ENCODE assay signal across 30 mouse cellular contexts in the genomic region with DNA sequence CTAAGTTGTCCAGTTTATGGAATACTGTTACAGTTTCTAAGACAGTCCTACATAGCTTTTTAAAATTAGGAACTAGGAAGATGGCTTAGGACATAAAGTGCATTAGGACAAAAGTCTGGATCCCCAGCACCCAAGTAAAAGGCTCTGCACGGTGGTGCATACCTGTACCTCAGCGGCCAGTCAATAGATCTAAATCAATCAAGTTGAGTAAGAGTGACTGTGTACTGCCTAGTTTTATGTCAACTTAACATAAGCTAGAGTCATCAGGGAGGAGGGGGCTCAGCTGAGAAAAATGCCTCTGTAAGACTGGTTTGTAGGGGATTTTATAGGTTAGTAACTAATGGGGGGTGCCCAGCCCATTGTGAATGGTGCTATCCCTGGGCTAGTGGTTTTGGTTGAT. TPM values are rescaled to one million over a fixed set of nuclear protein-coding genes. Genes with fewer than 3 reads are reported as not detected.
DNase-seq lines count a peak whose midpoint lies in the region; ATAC-seq and TF ChIP-seq lines count a peak whose summit lies in the region.
"Had no signal": no experiment of that assay in that cellular context is flagged by ENCODE, and none has a peak within 500 bp of the region (broad histone marks: within the 10 kb centered on the region; RNA-seq: fewer than 3 reads in every experiment).

No protein-coding gene starts in this region.

- no peak for DNase-seq in embryonic facial prominence, embryonic 14.5 days (ENCODE audit: low spot score)
- DNase-seq in embryonic facial prominence, embryonic 10.5 days (ENCODE audit: low spot score), result no peak
- DNase-seq in hindbrain, embryonic 14.5 days (ENCODE audit: low spot score), result no peak
- no peak for DNase-seq in lung, postnatal 0 days (ENCODE audit: low spot score)
- no peak for DNase-seq in lung, adult 2 months
- no peak for DNase-seq in liver, postnatal 0 days
- no peak for DNase-seq in frontal cortex, postnatal 36 days (ENCODE audit: low spot score in 2 of 2)
- DNase-seq: adrenal gland, adult 8-10 months; cerebellum, adult 8-10 months; cerebellum, postnatal 25 days; gastrocnemius, adult 2 months; gastrocnemius, postnatal 36 days; heart, postnatal 10 days; kidney, adult 18-20 months; kidney, postnatal 4 days; layer of hippocampus, postnatal 36 days; lung, postnatal 10 days; midbrain, embryonic 14.5 days; right cerebral cortex, postnatal 14 days had no signal

- TF ChIP-seq POLR2A in lung, adult 2 months (IDR thresholded peaks at IDR 0.05; ENCODE audit: borderline replicate concordance, extremely low read depth, low read depth, low read length), result no peak

- peaks cover 10% of the 10 kb centered on the region for H3K4me1 ChIP-seq in embryonic facial prominence, embryonic 14.5 days (ENCODE audit: control insufficient read depth, insufficient read depth, low read length)
- peaks cover 24% of the 10 kb centered on the region for H3K4me1 ChIP-seq in embryonic facial prominence, embryonic 10.5 days
- 0 out of 2 replicates have a peak, but pooled peaks cover 17% of the 10 kb centered on the region for H3K4me1 ChIP-seq in hindbrain, embryonic 14.5 days (replicated peaks; ENCODE audit: control insufficient read depth, insufficient read depth, low read length)
- H3K4me1 ChIP-seq in hindbrain, embryonic 13.5 days (replicated peaks), result peaks cover 23% of the 10 kb centered on the region
- peaks cover 13% of the 10 kb centered on the region; the same call in 1 of the 2 replicates for H3K4me1 ChIP-seq in lung, postnatal 0 days (ENCODE audit: insufficient read depth, low read depth, low read length)
- H3K4me1 ChIP-seq in lung, adult 2 months (ENCODE audit: control insufficient read depth, insufficient read depth, low read length), result peaks cover 12% of the 10 kb centered on the region
- H3K4me1 ChIP-seq in liver, postnatal 0 days (ENCODE audit: insufficient read depth), result peaks cover 27% of the 10 kb centered on the region

- WGBS in embryonic facial prominence, embryonic 14.5 days, result 75% methylated on average over 2 of the region's 2 CpGs
- WGBS in embryonic facial prominence, embryonic 10.5 days, result 85% methylated on average over 2 of the region's 2 CpGs
- 85% methylated on average over 2 of the region's 2 CpGs for WGBS in hindbrain, embryonic 14.5 days
- WGBS in hindbrain, embryonic 13.5 days, result 74% methylated on average over 2 of the region's 2 CpGs
- 69% methylated on average over 2 of the region's 2 CpGs for WGBS in lung, postnatal 0 days
- 70% methylated on average over 2 of the region's 2 CpGs for WGBS in lung, adult 2 months
- 61% methylated on average over 2 of the region's 2 CpGs for WGBS in liver, postnatal 0 days (ENCODE audit: insufficient replicate concordance)

- no peak overlapping the region for H3K27ac ChIP-seq in embryonic facial prominence, embryonic 14.5 days (replicated peaks; ENCODE audit: low read depth, low read length)
- no peak overlapping the region for H3K27ac ChIP-seq in embryonic facial prominence, embryonic 10.5 days (replicated peaks)
- no peak overlapping the region for H3K27ac ChIP-seq in hindbrain, embryonic 14.5 days
- no peak overlapping the region for H3K27ac ChIP-seq in hindbrain, embryonic 13.5 days
- peak overlapping the region; percentile 38; the same call in 1 of the 2 replicates for H3K27ac ChIP-seq in lung, postnatal 0 days (ENCODE audit: low read length)
- peak overlapping the region; percentile 29; the same call in 1 of the 2 replicates for H3K27ac ChIP-seq in liver, postnatal 0 days (ENCODE audit: low read depth)
- H3K27ac ChIP-seq: embryonic facial prominence, embryonic 12.5 days; forebrain, embryonic 10.5 days; forebrain, embryonic 15.5 days; gastrocnemius, adult 2 months; hindbrain, embryonic 10.5 days; kidney, postnatal 0 days; limb, embryonic 10.5 days; limb, embryonic 15.5 days; macrophage; neural tube, embryonic 15.5 days had no signal

- TF ChIP-seq EP300 in lung, postnatal 0 days (IDR thresholded peaks at IDR 0.05), result no peak
- TF ChIP-seq EP300 in liver, postnatal 0 days (IDR thresholded peaks at IDR 0.05; ENCODE audit: low read depth), result no peak

- H3K27me3 ChIP-seq in embryonic facial prominence, embryonic 14.5 days (replicated peaks; ENCODE audit: control insufficient read depth, insufficient read depth, low read length), result no peaks in the 10 kb centered on the region
- no peaks in the 10 kb centered on the region for H3K27me3 ChIP-seq in embryonic facial prominence, embryonic 10.5 days (replicated peaks; ENCODE audit: low read depth, poor library complexity, severe bottlenecking)
- H3K27me3 ChIP-seq in hindbrain, embryonic 14.5 days (ENCODE audit: control insufficient read depth, insufficient read depth, low read length), result no peaks in the 10 kb centered on the region
- no peaks in the 10 kb centered on the region for H3K27me3 ChIP-seq in hindbrain, embryonic 13.5 days
- no peaks in the 10 kb centered on the region for H3K27me3 ChIP-seq in lung, postnatal 0 days (replicated peaks; ENCODE audit: insufficient read depth, low read length)
- no peaks in the 10 kb centered on the region for H3K27me3 ChIP-seq in liver, postnatal 0 days (ENCODE audit: insufficient read depth, low read length)
- H3K27me3 ChIP-seq: embryonic facial prominence, embryonic 12.5 days; forebrain, embryonic 15.5 days; limb, embryonic 15.5 days; neural tube, embryonic 15.5 days had no signal

- no peak overlapping the region for H3K4me3 ChIP-seq in embryonic facial prominence, embryonic 14.5 days (ENCODE audit: low read depth, low read length)
- H3K4me3 ChIP-seq in embryonic facial prominence, embryonic 10.5 days, result no peak overlapping the region
- no peak overlapping the region for H3K4me3 ChIP-seq in hindbrain, embryonic 14.5 days (replicated peaks; ENCODE audit: low read length)
- no peak overlapping the region for H3K4me3 ChIP-seq in hindbrain, embryonic 13.5 days
- no peak overlapping the region for H3K4me3 ChIP-seq in lung, postnatal 0 days (ENCODE audit: low read depth, low read length)
- no peak overlapping the region for H3K4me3 ChIP-seq in lung, adult 2 months (replicated peaks; ENCODE audit: extremely low read depth, low read depth, low read length)
- no peak overlapping the region for H3K4me3 ChIP-seq in liver, postnatal 0 days (ENCODE audit: low read depth, low read length)
- H3K4me3 ChIP-seq: embryonic facial prominence, embryonic 12.5 days; forebrain, embryonic 10.5 days; forebrain, embryonic 15.5 days; gastrocnemius, adult 2 months; hindbrain, embryonic 10.5 days; limb, embryonic 10.5 days; limb, embryonic 15.5 days; neural tube, embryonic 15.5 days had no signal

- no peak for TF ChIP-seq CTCF in lung, postnatal 0 days (IDR thresholded peaks at IDR 0.05)
- no peak for TF ChIP-seq CTCF in lung, adult 2 months (IDR thresholded peaks at IDR 0.05; ENCODE audit: insufficient read depth, low read length)
- no peak for TF ChIP-seq CTCF in liver, postnatal 0 days (IDR thresholded peaks at IDR 0.05; ENCODE audit: low read depth)

- no peak overlapping the region for H3K4me2 ChIP-seq in embryonic facial prominence, embryonic 14.5 days (ENCODE audit: low read depth, low read length)
- no peak overlapping the region for H3K4me2 ChIP-seq in hindbrain, embryonic 14.5 days (replicated peaks)
- H3K4me2 ChIP-seq in hindbrain, embryonic 13.5 days, result no peak overlapping the region
- 0 out of 2 replicates have a peak overlapping the region, but pooled peaks have one; percentile 1 for H3K4me2 ChIP-seq in lung, postnatal 0 days (replicated peaks; ENCODE audit: low read depth, low read length)
- H3K4me2 ChIP-seq in liver, postnatal 0 days (ENCODE audit: low read depth, low read length), result peak overlapping the region; percentile 47
- H3K4me2 ChIP-seq: embryonic facial prominence, embryonic 12.5 days; forebrain, embryonic 15.5 days; limb, embryonic 15.5 days; neural tube, embryonic 15.5 days had no signal

- 0 out of 2 replicates have a peak, but pooled peaks have one; percentile 4 for ATAC-seq in embryonic facial prominence, embryonic 14.5 days (ENCODE audit: low read depth)
- 0 out of 2 replicates have a peak, but pooled peaks have one; percentile 34 for ATAC-seq in hindbrain, embryonic 14.5 days (ENCODE audit: low FRiP score)
- no peak for ATAC-seq in hindbrain, embryonic 13.5 days (ENCODE audit: low FRiP score)
- no peak for ATAC-seq in lung, postnatal 0 days
- peak; percentile 88 for ATAC-seq in liver, postnatal 0 days
- ATAC-seq: forebrain, embryonic 15.5 days had no signal

- no peak overlapping the region for H3K9ac ChIP-seq in embryonic facial prominence, embryonic 14.5 days (ENCODE audit: low read depth, low read length)
- H3K9ac ChIP-seq in hindbrain, embryonic 14.5 days, result no peak overlapping the region
- no peak overlapping the region for H3K9ac ChIP-seq in hindbrain, embryonic 13.5 days
- no peak overlapping the region for H3K9ac ChIP-seq in lung, postnatal 0 days (replicated peaks; ENCODE audit: low read depth)
- H3K9ac ChIP-seq in liver, postnatal 0 days (replicated peaks), result no peak overlapping the region
- H3K9ac ChIP-seq: embryonic facial prominence, embryonic 12.5 days; forebrain, embryonic 15.5 days; limb, embryonic 15.5 days; neural tube, embryonic 15.5 days had no signal

- H3K36me3 ChIP-seq in embryonic facial prominence, embryonic 14.5 days (ENCODE audit: control insufficient read depth, insufficient read depth, low read length), result no peaks in the 10 kb centered on the region
- H3K36me3 ChIP-seq in embryonic facial prominence, embryonic 10.5 days (replicated peaks), result peaks cover 4% of the 10 kb centered on the region; the same call in 1 of the 2 replicates
- H3K36me3 ChIP-seq in hindbrain, embryonic 14.5 days (replicated peaks; ENCODE audit: control insufficient read depth, insufficient read depth), result no peaks in the 10 kb centered on the region
- H3K36me3 ChIP-seq in hindbrain, embryonic 13.5 days, result no peaks in the 10 kb centered on the region
- H3K36me3 ChIP-seq in lung, postnatal 0 days (ENCODE audit: insufficient read depth, low read length), result no peaks in the 10 kb centered on the region
- H3K36me3 ChIP-seq in liver, postnatal 0 days (replicated peaks; ENCODE audit: insufficient read depth, low read length), result no peaks in the 10 kb centered on the region
- H3K36me3 ChIP-seq: embryonic facial prominence, embryonic 12.5 days; forebrain, embryonic 10.5 days; forebrain, embryonic 15.5 days; hindbrain, embryonic 10.5 days; limb, embryonic 10.5 days; limb, embryonic 15.5 days; neural tube, embryonic 15.5 days had no signal

- H3K9me3 ChIP-seq in embryonic facial prominence, embryonic 14.5 days (ENCODE audit: control insufficient read depth, low read length), result no peaks in the 10 kb centered on the region
- H3K9me3 ChIP-seq in embryonic facial prominence, embryonic 10.5 days, result no peaks in the 10 kb centered on the region
- H3K9me3 ChIP-seq in hindbrain, embryonic 14.5 days (ENCODE audit: control insufficient read depth, low read length), result no peaks in the 10 kb centered on the region
- H3K9me3 ChIP-seq in hindbrain, embryonic 13.5 days, result no peaks in the 10 kb centered on the region
- no peaks in the 10 kb centered on the region for H3K9me3 ChIP-seq in lung, postnatal 0 days (ENCODE audit: low read length)
- H3K9me3 ChIP-seq in liver, postnatal 0 days (ENCODE audit: low read length), result no peaks in the 10 kb centered on the region
- H3K9me3 ChIP-seq: embryonic facial prominence, embryonic 12.5 days; forebrain, embryonic 10.5 days; forebrain, embryonic 15.5 days; G1E; hindbrain, embryonic 10.5 days; limb, embryonic 10.5 days; limb, embryonic 15.5 days; neural tube, embryonic 15.5 days had no signal

RNA-seq across cellular contexts. Expression of gene Cul3, which starts 9.3 kb away (rescaled TPM):
- 57.1 and 63.4 TPM in 2 replicates for polyA plus RNA-seq in embryonic facial prominence, embryonic 14.5 days (2014; fragmentation: Nextera tagmentation; extraction: Ambion mirVana)
- 33.1 and 37.5 TPM in 2 replicates for polyA plus RNA-seq in embryonic facial prominence, embryonic 10.5 days (2016; fragmentation: Nextera tagmentation; extraction: Ambion mirVana)
- polyA plus RNA-seq in hindbrain, embryonic 14.5 days (2014; fragmentation: Nextera tagmentation; extraction: Ambion mirVana), result 58.3 and 59.6 TPM in 2 replicates
- polyA plus RNA-seq in hindbrain, embryonic 13.5 days (2015; fragmentation: Nextera tagmentation; extraction: Ambion mirVana), result 36.0 and 40.2 TPM in 2 replicates
- polyA plus RNA-seq in lung, postnatal 0 days (2015; fragmentation: Nextera tagmentation; extraction: Ambion mirVana), result 33.8 and 37.6 TPM in 2 replicates
- 6.8 and 13.2 TPM in 2 replicates for polyA plus RNA-seq in lung, adult 2 months (2012; rRNA removed)
- polyA plus RNA-seq in liver, postnatal 0 days (2015; fragmentation: Nextera tagmentation; extraction: Ambion mirVana), result 16.7 and 21.6 TPM in 2 replicates

Comparison
In these comparisons a context has a peak if more than half of its experiments do, and no peak if none do; other contexts are left out.
1. ATAC-seq: peak in embryonic facial prominence, embryonic 14.5 days (single experiment), hindbrain, embryonic 14.5 days (single experiment) and liver, postnatal 0 days (single experiment); none in hindbrain, embryonic 13.5 days (single experiment) and lung, postnatal 0 days (single experiment).
2. H3K27ac ChIP-seq: peak in lung, postnatal 0 days (single experiment) and liver, postnatal 0 days (single experiment); none in embryonic facial prominence, embryonic 14.5 days (single experiment), embryonic facial prominence, embryonic 10.5 days (single experiment), hindbrain, embryonic 14.5 days (single experiment) and hindbrain, embryonic 13.5 days (single experiment).
3. H3K4me2 ChIP-seq: peak in lung, postnatal 0 days (single experiment) and liver, postnatal 0 days (single experiment); none in embryonic facial prominence, embryonic 14.5 days (single experiment), hindbrain, embryonic 14.5 days (single experiment) and hindbrain, embryonic 13.5 days (single experiment).